Mouse (Mus musculus): ENCODE results near the gene Pnpla1. TPM values are rescaled to one million over a fixed set of nuclear protein-coding genes. Genes with fewer than 3 reads are reported as not detected.

Pnpla1 gene
- polyA plus RNA-seq, 1 experiment, result 0.01 TPM

- no peak for DNase-seq (ENCODE audit: low spot score)
Measured at GRCm38 (mm10) chr17:28922096-28922495, 63.9 kb downstream of the Pnpla1 start.

GRCm38 (mm10) chr17:28924957-28925595, 66.9 kb downstream of the Pnpla1 start:
- no peak for DNase-seq (ENCODE audit: low spot score)

- DNase-seq (ENCODE audit: low spot score), result peak; percentile 66
Measured at GRCm38 (mm10) chr17:28926380-28926779, 68.2 kb downstream of the Pnpla1 start.

- no peak for DNase-seq (ENCODE audit: low spot score)
Measured at GRCm38 (mm10) chr17:28926866-28927635, 68.8 kb downstream of the Pnpla1 start.

GRCm38 (mm10) chr17:28928004-28928403, 69.8 kb downstream of the Pnpla1 start:
- no peak for DNase-seq (ENCODE audit: low spot score)

- no peak for DNase-seq (ENCODE audit: low spot score)
Measured at GRCm38 (mm10) chr17:28929369-28929768, 71.2 kb downstream of the Pnpla1 start.

GRCm38 (mm10) chr17:28930392-28931074, 72.3 kb downstream of the Pnpla1 start:
- peak; percentile 67 for DNase-seq (ENCODE audit: low spot score)

GRCm38 (mm10) chr17:28931436-28932211, 73.4 kb downstream of the Pnpla1 start:
- no peak for DNase-seq (ENCODE audit: low spot score)

GRCm38 (mm10) chr17:28932274-28932673, 74.1 kb downstream of the Pnpla1 start:
- no peak for DNase-seq (ENCODE audit: low spot score)

GRCm38 (mm10) chr17:28934120-28934916, 76.1 kb downstream of the Pnpla1 start:
- DNase-seq (ENCODE audit: low spot score), result no peak

- no peak for DNase-seq (ENCODE audit: low spot score)
Measured at GRCm38 (mm10) chr17:28936133-28936532, 77.9 kb downstream of the Pnpla1 start.

GRCm38 (mm10) chr17:28936622-28937345, 78.6 kb downstream of the Pnpla1 start:
- no peak for DNase-seq (ENCODE audit: low spot score)

Other genes starting within 250 kb of the Pnpla1 start
- 31.2 and 33.5 TPM in 2 replicates for gene Srpk1, start 235.7 kb upstream of the Pnpla1 start, polyA plus RNA-seq (2012; rRNA removed)
- 2.9 and 3.1 TPM in 2 replicates for gene Slc26a8, start 168.2 kb upstream of the Pnpla1 start, polyA plus RNA-seq (2012; rRNA removed)
- 97.4 and 97.7 TPM in 2 replicates for gene Mapk14, start 167.1 kb upstream of the Pnpla1 start, polyA plus RNA-seq (2012; rRNA removed)
- gene AC170998.1, start 132.3 kb upstream of the Pnpla1 start, polyA plus RNA-seq (2012; rRNA removed), result 0.34 and 1.1 TPM in 2 replicates
- gene Mapk13, start 89.1 kb upstream of the Pnpla1 start, polyA plus RNA-seq (2012; rRNA removed), result 32.7 and 42.8 TPM in 2 replicates
- gene Brpf3, start 57.3 kb upstream of the Pnpla1 start, polyA plus RNA-seq (2012; rRNA removed), result 33.3 and 34.0 TPM in 2 replicates
- gene 4930539E08Rik, start 56.9 kb downstream of the Pnpla1 start, polyA plus RNA-seq (2012; rRNA removed), result 0.14 and 0.29 TPM in 2 replicates
- not detected in 2 replicates for gene Pxt1, start 85.4 kb downstream of the Pnpla1 start, polyA plus RNA-seq (2012; rRNA removed)
- gene Kctd20, start 93.5 kb downstream of the Pnpla1 start, polyA plus RNA-seq (2012; rRNA removed), result 37.8 and 41.6 TPM in 2 replicates
- gene Stk38, start 149.6 kb downstream of the Pnpla1 start, polyA plus RNA-seq (2012; rRNA removed), result 81.3 and 97.5 TPM in 2 replicates
- gene Srsf3, start 174.2 kb downstream of the Pnpla1 start, polyA plus RNA-seq (2012; rRNA removed), result 139 and 169 TPM in 2 replicates
- 39.8 and 42.3 TPM in 2 replicates for gene Cdkn1a, start 232.6 kb downstream of the Pnpla1 start, polyA plus RNA-seq (2012; rRNA removed)

Data from urinary bladder, adult 2 months (tissue).